Mouse (Mus musculus) limb, embryonic 14.5 days (tissue): ENCODE results near the gene Isl2. TPM values are rescaled to one million over a fixed set of nuclear protein-coding genes. Genes with fewer than 3 reads are reported as not detected.

Source experiments
- ATAC-seq: fragments of 200-750 bp; cut with Nextera tagmentation; 2 replicates; pipeline ENCODE4 v1.8.0; 2017; ENCODE audit warnings: low read depth, moderate number of reproducible peaks, moderate TSS enrichment; ENCODE audit not compliant: low FRiP score
- DNase-seq: peaks from one replicate; pipeline ENCODE4 v3.0.0-alpha.2; 2015; ENCODE audit warnings: low spot score
- H3K27ac ChIP-seq: fragments of 300-500 bp; sonication (generic); replicated peaks from 2 replicates; pipeline ENCODE4 v1.5.1; 2014; ENCODE audit warnings: low read depth, mild to moderate bottlenecking, low read length, moderate library complexity, mixed read lengths
- H3K27me3 ChIP-seq: fragments of 300-500 bp; sonication (generic); 2 replicates; pipeline ENCODE4 v1.6.1; 2014; ENCODE audit warnings: low read length, mixed read lengths; ENCODE audit not compliant: control insufficient read depth, insufficient read depth
- H3K36me3 ChIP-seq: fragments of 300-500 bp; sonication (generic); 2 replicates; pipeline ENCODE4 v1.6.1; 2014; ENCODE audit warnings: mild to moderate bottlenecking, low read length, moderate library complexity, mixed read lengths; ENCODE audit not compliant: control insufficient read depth, insufficient read depth
- H3K4me1 ChIP-seq: fragments of 300-500 bp; sonication (generic); 2 replicates; pipeline ENCODE4 v1.6.1; 2014; ENCODE audit warnings: antibody characterized with exemption, low read length, mixed read lengths; ENCODE audit not compliant: control insufficient read depth, insufficient read depth
- H3K4me2 ChIP-seq: fragments of 300-500 bp; sonication (generic); replicated peaks from 2 replicates; pipeline ENCODE4 v1.6.1; 2014; ENCODE audit warnings: low read depth, mild to moderate bottlenecking, low read length, moderate library complexity; ENCODE audit not compliant: severe bottlenecking
- H3K4me3 ChIP-seq: fragments of 300-500 bp; sonication (generic); replicated peaks from 2 replicates; pipeline ENCODE4 v1.5.1; 2014; ENCODE audit warnings: low read length
- H3K9ac ChIP-seq: fragments of 300-500 bp; sonication (generic); 2 replicates; pipeline ENCODE4 v1.6.1; 2014; ENCODE audit warnings: mild to moderate bottlenecking, low read depth, low read length, moderate library complexity; ENCODE audit not compliant: severe bottlenecking
- H3K9me3 ChIP-seq: fragments of 300-500 bp; sonication (generic); 2 replicates; pipeline ENCODE4 v1.6.1; 2016; ENCODE audit warnings: low read length; ENCODE audit not compliant: control insufficient read depth
- POLR2A ChIP-seq: fragments of 200-500 bp; IDR thresholded peaks from 2 replicates; pipeline ENCODE4 v1.8.0; 2012; ENCODE audit warnings: inconsistent platforms, mild to moderate bottlenecking, moderate library complexity, borderline replicate concordance; ENCODE audit not compliant: insufficient read depth, insufficient read length; ENCODE audit errors: extremely low read depth
- WGBS: fragments of 180-500 bp; shearing (Covaris S2); extraction: QIAGEN DNeasy Blood & Tissue Kit; methylation state at CpG from one replicate; pipeline ENCODE4 v1.1.7; 2014; 5-methylcytosine and 5-hydroxymethylcytosine counted together
- polyA plus RNA-seq, 2 experiments: library from polyadenylated mRNA; depleted of rRNA in 1 of 2; stranded (reverse) in 1 of 2; unstranded in 1 of 2; fragments of >200 nt; fragmentation: Nextera tagmentation in 1 of 2; extraction: Ambion mirVana in 1 of 2; gene quantifications; 2 replicates each; pipeline versions ENCODE4 v1.2.1 to v1.2.3; 2012 to 2014

Isl2 gene
- polyA plus RNA-seq, 2 experiments = 0.22 to 0.55 TPM

DNA sequence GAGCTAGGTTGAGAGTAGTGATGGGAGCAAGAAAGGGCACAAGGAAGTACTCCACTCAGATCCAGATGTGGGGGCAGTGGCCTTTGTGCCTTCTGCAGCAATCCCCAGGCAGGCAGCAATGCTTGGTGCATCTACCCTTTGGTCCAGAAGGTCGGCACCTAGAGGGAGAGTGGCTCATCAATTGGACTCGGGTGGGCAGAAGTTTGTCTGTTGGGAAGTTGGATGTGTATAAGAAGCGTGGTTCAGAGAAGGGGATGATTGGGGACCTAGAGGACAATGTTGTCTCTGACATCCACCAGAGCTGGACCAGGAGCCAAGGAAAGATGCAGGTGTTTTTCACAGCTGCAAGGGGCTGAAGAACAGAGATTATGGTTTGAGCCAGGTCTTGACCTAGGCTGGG, 10.4 kb downstream of the Isl2 start:
- TF ChIP-seq POLR2A = no peak
- no peak overlapping the region for H3K9ac ChIP-seq
- no peak overlapping the region for H3K4me2 ChIP-seq
- H3K36me3 ChIP-seq = no peaks in the 10 kb centered on the region
- H3K9me3 ChIP-seq = no peaks in the 10 kb centered on the region
- peaks cover 14% of the 10 kb centered on the region for H3K4me1 ChIP-seq
- 21% methylated on average over 3 of the region's 3 CpGs for WGBS
- DNase-seq (peak; percentile 1), ATAC-seq (no peak)
- H3K27ac ChIP-seq = no peak overlapping the region
- peaks cover 61% of the 10 kb centered on the region for H3K27me3 ChIP-seq
- no peak overlapping the region for H3K4me3 ChIP-seq

GRCm38 (mm10) chr9:55549302-55549890, 10.9 kb downstream of the Isl2 start:
- 8% methylated on average over 16 of the region's 16 CpGs for WGBS
- H3K36me3 ChIP-seq = no peaks in the 10 kb centered on the region
- H3K27me3 ChIP-seq = peaks cover 56% of the 10 kb centered on the region
- H3K9ac ChIP-seq = no peak overlapping the region
- peaks cover 11% of the 10 kb centered on the region for H3K4me1 ChIP-seq
- H3K4me3 ChIP-seq = 0 out of 2 replicates have a peak overlapping the region, but pooled peaks have one; percentile 2
- DNase-seq (no peak), ATAC-seq (no peak)
- H3K9me3 ChIP-seq = no peaks in the 10 kb centered on the region
- TF ChIP-seq POLR2A = no peak
- H3K4me2 ChIP-seq = peak overlapping the region; percentile 19; the same call in 1 of the 2 replicates
- H3K27ac ChIP-seq = no peak overlapping the region

GRCm38 (mm10) chr9:55554986-55555385, 16.5 kb downstream of the Isl2 start:
- Histone ChIP-seq H3K4me2 (no peak overlapping the region), H3K9me3 (no peaks in the 10 kb centered on the region), H3K27me3 (peaks cover under 1% of the 10 kb centered on the region; the same call in 1 of the 2 replicates), H3K4me3 (no peak overlapping the region), H3K36me3 (no peaks in the 10 kb centered on the region), H3K27ac (no peak overlapping the region), H3K4me1 (no peaks in the 10 kb centered on the region), H3K9ac (no peak overlapping the region)
- 53% methylated on average over 1 of the region's 1 CpGs for WGBS
- no peak for ATAC-seq
- no peak for TF ChIP-seq POLR2A
- DNase-seq = no peak

GRCm38 (mm10) chr9:55560960-55561359, 22.5 kb downstream of the Isl2 start:
- no peaks in the 10 kb centered on the region for H3K9me3 ChIP-seq
- no peaks in the 10 kb centered on the region for H3K27me3 ChIP-seq
- H3K4me3 ChIP-seq = no peak overlapping the region
- no peaks in the 10 kb centered on the region for H3K36me3 ChIP-seq
- H3K9ac ChIP-seq = no peak overlapping the region
- ATAC-seq = no peak
- no peak overlapping the region for H3K4me2 ChIP-seq
- H3K4me1 ChIP-seq = no peaks in the 10 kb centered on the region
- no peak for DNase-seq
- WGBS = 91% methylated on average over 1 of the region's 1 CpGs
- no peak overlapping the region for H3K27ac ChIP-seq
- no peak for TF ChIP-seq POLR2A

- H3K9ac ChIP-seq = no peak overlapping the region
- no peak for TF ChIP-seq POLR2A
- whole genome bisulfite sequencing = 43% methylated on average over 5 of the region's 5 CpGs
- H3K36me3 ChIP-seq = no peaks in the 10 kb centered on the region
- no peak overlapping the region for H3K4me2 ChIP-seq
- ATAC-seq = no peak
- no peak overlapping the region for H3K4me3 ChIP-seq
- H3K27ac ChIP-seq = no peak overlapping the region
- H3K27me3 ChIP-seq = no peaks in the 10 kb centered on the region
- H3K9me3 ChIP-seq = no peaks in the 10 kb centered on the region
- peaks cover 4% of the 10 kb centered on the region for H3K4me1 ChIP-seq
- no peak for DNase-seq
Measured at GRCm38 (mm10) chr9:55568466-55569159, 30.1 kb downstream of the Isl2 start.
